25 mouse cellular contexts compared by ENCODE assay signal in the genomic region with DNA sequence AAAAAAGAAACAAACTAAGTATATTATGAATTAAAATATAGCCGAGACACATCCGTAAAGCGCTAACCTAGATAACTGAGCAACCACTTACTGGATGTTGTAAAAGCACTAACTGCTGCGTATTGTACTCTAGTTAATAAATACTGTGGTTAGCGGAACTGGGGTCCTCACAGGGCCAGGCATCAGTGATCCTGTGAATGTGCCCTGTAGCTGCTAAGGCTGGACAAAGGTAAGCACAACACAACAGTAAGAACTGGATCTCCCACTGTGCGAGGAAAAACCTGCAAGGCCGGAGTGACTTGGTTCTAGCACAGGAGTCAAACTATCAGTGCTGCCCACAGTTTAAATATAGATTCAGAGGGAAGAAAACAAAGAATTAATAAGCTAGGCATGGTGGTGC. TPM values are rescaled to one million over a fixed set of nuclear protein-coding genes. Genes with fewer than 3 reads are reported as not detected.
DNase-seq lines count a peak whose midpoint lies in the region; ATAC-seq and TF ChIP-seq lines count a peak whose summit lies in the region.
"Had no signal": no experiment of that assay in that cellular context is flagged by ENCODE, and none has a peak within 500 bp of the region (broad histone marks: within the 10 kb centered on the region; RNA-seq: fewer than 3 reads in every experiment).

No protein-coding gene starts in this region.

- DNase-seq in hindbrain, embryonic 10.5 days (ENCODE audit: low spot score), result no peak
- no peak for DNase-seq in hindbrain, embryonic 14.5 days (ENCODE audit: low spot score)
- no peak for DNase-seq in kidney, adult 8-10 months
- peak; percentile 17 for DNase-seq in kidney, postnatal 0 days (ENCODE audit: low spot score)
- DNase-seq in kidney, adult 9 months, result no peak
- DNase-seq in urinary bladder, postnatal 14 days (ENCODE audit: low spot score), result peak; percentile 38
- no peak for DNase-seq in urinary bladder, postnatal 25 days (ENCODE audit: low spot score)
- DNase-seq: adrenal gland, adult 8-10 months; adrenal gland, postnatal 14 days; adrenal gland, postnatal 36 days; B cell, adult 2 months; cerebellum, adult 11-12 months; cerebellum, adult 2 months; cerebellum, adult 9-10 months; cerebellum, postnatal 10 days; cerebellum, postnatal 25 days had no signal

- H3K9me3 ChIP-seq in hindbrain, embryonic 10.5 days, result no peaks in the 10 kb centered on the region
- H3K9me3 ChIP-seq in hindbrain, embryonic 14.5 days (ENCODE audit: control insufficient read depth, low read length), result no peaks in the 10 kb centered on the region
- no peaks in the 10 kb centered on the region for H3K9me3 ChIP-seq in kidney, embryonic 15.5 days (replicated peaks)
- no peaks in the 10 kb centered on the region for H3K9me3 ChIP-seq in kidney, postnatal 0 days (replicated peaks; ENCODE audit: low read length)
- H3K9me3 ChIP-seq: embryonic facial prominence, embryonic 10.5 days; embryonic facial prominence, embryonic 12.5 days; forebrain, embryonic 13.5 days; G1E had no signal

- peaks cover 27% of the 10 kb centered on the region for H3K4me1 ChIP-seq in hindbrain, embryonic 10.5 days (replicated peaks)
- peaks cover 3% of the 10 kb centered on the region; the same call in 1 of the 2 replicates for H3K4me1 ChIP-seq in hindbrain, embryonic 14.5 days (replicated peaks; ENCODE audit: control insufficient read depth, insufficient read depth, low read length)
- H3K4me1 ChIP-seq in kidney, embryonic 15.5 days, result peaks cover 7% of the 10 kb centered on the region
- H3K4me1 ChIP-seq in kidney, postnatal 0 days (replicated peaks; ENCODE audit: insufficient read depth, low read length), result no peaks in the 10 kb centered on the region
- H3K4me1 ChIP-seq: embryonic facial prominence, embryonic 12.5 days had no signal

- ATAC-seq in hindbrain, embryonic 14.5 days (ENCODE audit: low FRiP score), result no peak
- peak; percentile 66 for ATAC-seq in kidney, embryonic 15.5 days (replicated peaks; ENCODE audit: low FRiP score)
- ATAC-seq in kidney, postnatal 0 days (replicated peaks; ENCODE audit: low FRiP score, low read depth), result peak; percentile 74; the same call in 1 of the 2 replicates
- ATAC-seq: activated CD4-positive, CD25-positive, alpha-beta regulatory T cell, adult 4 months; CD4-positive, CD25-positive, alpha-beta regulatory T cell, adult 4 months; forebrain, embryonic 13.5 days; Patski had no signal

- no peak overlapping the region for H3K4me3 ChIP-seq in hindbrain, embryonic 10.5 days
- no peak overlapping the region for H3K4me3 ChIP-seq in hindbrain, embryonic 14.5 days (replicated peaks; ENCODE audit: low read length)
- no peak overlapping the region for H3K4me3 ChIP-seq in kidney, embryonic 15.5 days (replicated peaks)
- no peak overlapping the region for H3K4me3 ChIP-seq in kidney, postnatal 0 days (replicated peaks; ENCODE audit: low read depth, low read length)
- H3K4me3 ChIP-seq: embryonic facial prominence, embryonic 10.5 days; embryonic facial prominence, embryonic 12.5 days; forebrain, embryonic 13.5 days had no signal

- H3K36me3 ChIP-seq in hindbrain, embryonic 10.5 days, result peaks cover 5% of the 10 kb centered on the region; the same call in 1 of the 2 replicates
- H3K36me3 ChIP-seq in hindbrain, embryonic 14.5 days (replicated peaks; ENCODE audit: control insufficient read depth, insufficient read depth), result no peaks in the 10 kb centered on the region
- H3K36me3 ChIP-seq in kidney, embryonic 15.5 days, result no peaks in the 10 kb centered on the region
- H3K36me3 ChIP-seq in kidney, postnatal 0 days (ENCODE audit: insufficient read depth, low read length), result no peaks in the 10 kb centered on the region
- H3K36me3 ChIP-seq: embryonic facial prominence, embryonic 10.5 days; embryonic facial prominence, embryonic 12.5 days had no signal

- TF ChIP-seq CTCF in kidney, postnatal 0 days (IDR thresholded peaks at IDR 0.05; ENCODE audit: low read depth), result no peak

- H3K27me3 ChIP-seq in hindbrain, embryonic 10.5 days (ENCODE audit: insufficient read depth, poor library complexity, severe bottlenecking), result peaks cover 32% of the 10 kb centered on the region
- peaks cover 14% of the 10 kb centered on the region; the same call in 1 of the 2 replicates for H3K27me3 ChIP-seq in hindbrain, embryonic 14.5 days (ENCODE audit: control insufficient read depth, insufficient read depth, low read length)
- H3K27me3 ChIP-seq in kidney, embryonic 15.5 days, result peaks cover 28% of the 10 kb centered on the region
- no peaks in the 10 kb centered on the region for H3K27me3 ChIP-seq in kidney, postnatal 0 days (ENCODE audit: insufficient read depth, low read length)
- H3K27me3 ChIP-seq: CH12.LX had no signal

- H3K9ac ChIP-seq in hindbrain, embryonic 14.5 days, result no peak overlapping the region
- no peak overlapping the region for H3K9ac ChIP-seq in kidney, embryonic 15.5 days
- H3K9ac ChIP-seq in kidney, postnatal 0 days (ENCODE audit: low read depth, low read length), result no peak overlapping the region
- H3K9ac ChIP-seq: embryonic facial prominence, embryonic 12.5 days; forebrain, embryonic 13.5 days had no signal

- WGBS in hindbrain, embryonic 10.5 days, result 85% methylated on average over 7 of the region's 7 CpGs
- WGBS in hindbrain, embryonic 14.5 days, result 84% methylated on average over 7 of the region's 7 CpGs
- WGBS in kidney, embryonic 15.5 days, result 80% methylated on average over 7 of the region's 7 CpGs
- WGBS in kidney, postnatal 0 days, result 63% methylated on average over 7 of the region's 7 CpGs

- H3K27ac ChIP-seq in hindbrain, embryonic 10.5 days, result 0 out of 2 replicates have a peak overlapping the region, but pooled peaks have one; percentile 16
- no peak overlapping the region for H3K27ac ChIP-seq in hindbrain, embryonic 14.5 days
- H3K27ac ChIP-seq in kidney, embryonic 15.5 days, result 0 out of 2 replicates have a peak overlapping the region, but pooled peaks have one; percentile 51
- no peak overlapping the region for H3K27ac ChIP-seq in kidney, postnatal 0 days
- H3K27ac ChIP-seq: embryonic facial prominence, embryonic 10.5 days; embryonic facial prominence, embryonic 12.5 days; forebrain, embryonic 13.5 days had no signal

- H3K4me2 ChIP-seq in hindbrain, embryonic 14.5 days (replicated peaks), result no peak overlapping the region
- H3K4me2 ChIP-seq in kidney, embryonic 15.5 days, result no peak overlapping the region
- no peak overlapping the region for H3K4me2 ChIP-seq in kidney, postnatal 0 days (ENCODE audit: low read length)
- H3K4me2 ChIP-seq: embryonic facial prominence, embryonic 12.5 days; forebrain, embryonic 13.5 days had no signal

RNA-seq across cellular contexts. Expression of a gene that starts 5.3 kb away (rescaled TPM):
- polyA plus RNA-seq in hindbrain, embryonic 10.5 days (2016; fragmentation: Nextera tagmentation; extraction: Ambion mirVana), result 4.7 and 5.8 TPM in 2 replicates
- polyA plus RNA-seq in hindbrain, embryonic 14.5 days (2014; fragmentation: Nextera tagmentation; extraction: Ambion mirVana), result 1.7 and 2.1 TPM in 2 replicates
- 0.89 and 1.0 TPM in 2 replicates for polyA plus RNA-seq in kidney, embryonic 15.5 days (2015; fragmentation: Nextera tagmentation; extraction: Ambion mirVana)
- 2.0 and 2.2 TPM in 2 replicates for polyA plus RNA-seq in kidney, postnatal 0 days (2015; fragmentation: Nextera tagmentation; extraction: Ambion mirVana)
- polyA plus RNA-seq: CD4-positive, CD25-positive, alpha-beta regulatory T cell, adult 4 months; Patski had no signal

Comparison
In these comparisons a context has a peak if more than half of its experiments do, and no peak if none do; other contexts are left out.
1. DNase-seq: peak in kidney, postnatal 0 days (single experiment) and urinary bladder, postnatal 14 days (single experiment); none in hindbrain, embryonic 10.5 days (single experiment), hindbrain, embryonic 14.5 days (single experiment), kidney, adult 8-10 months (0 of 2), kidney, adult 9 months (single experiment) and urinary bladder, postnatal 25 days (single experiment).
2. H3K27ac ChIP-seq: peak in hindbrain, embryonic 10.5 days (single experiment) and kidney, embryonic 15.5 days (single experiment); none in hindbrain, embryonic 14.5 days (single experiment) and kidney, postnatal 0 days (single experiment).